Mouse (Mus musculus): ENCODE measurements at regions not wholly inside any gene's neighbourhood (a gene's known extent, or its start where the extent isn't known, plus 50 kb on each side); places are given as distances from the start of the nearest gene placed in this dataset.
A peak's percentile ranks its signal among the peaks of the same experiment; 100 is the strongest.

- DNase-seq: no peak
- WGBS: 70% methylated on average over 7 of the region's 7 CpGs
These were observed 163.7 kb upstream of the Gdf10 start for GRCm38 (mm10) chr14:33759656-33760055.

GRCm38 (mm10) chr14:33763641-33764046, 159.7 kb upstream of the Gdf10 start:
- 66% methylated on average over 3 of the region's 3 CpGs for WGBS
- H3K9me3 ChIP-seq (ENCODE audit: control insufficient read depth, low read length): no peaks in the 10 kb centered on the region
- H3K4me2 ChIP-seq (ENCODE audit: low read length): no peak overlapping the region
- H3K4me1 ChIP-seq (ENCODE audit: control insufficient read depth, insufficient read depth, low read length): no peaks in the 10 kb centered on the region
- H3K27ac ChIP-seq (replicated peaks; ENCODE audit: low read depth, low read length): no peak overlapping the region
- H3K9ac ChIP-seq (replicated peaks; ENCODE audit: low read length): no peak overlapping the region
- no peak for ATAC-seq (ENCODE audit: low FRiP score, low TSS enrichment)
- no peaks in the 10 kb centered on the region for H3K27me3 ChIP-seq (ENCODE audit: control insufficient read depth, insufficient read depth, low read length)
- no peak overlapping the region for H3K4me3 ChIP-seq (replicated peaks; ENCODE audit: low read depth, low read length)
- no peaks in the 10 kb centered on the region for H3K36me3 ChIP-seq (ENCODE audit: control insufficient read depth, insufficient read depth, low read length)
- no peak for DNase-seq

More at GRCm38 (mm10) chr14:33759656-33760055, 163.7 kb upstream of the Gdf10 start:
- ATAC-seq (ENCODE audit: low FRiP score, low TSS enrichment): no peak
- H3K36me3 ChIP-seq (ENCODE audit: control insufficient read depth, insufficient read depth, low read length): no peaks in the 10 kb centered on the region
- no peak overlapping the region for H3K4me3 ChIP-seq (replicated peaks; ENCODE audit: low read depth, low read length)
- H3K4me1 ChIP-seq (ENCODE audit: control insufficient read depth, insufficient read depth, low read length): no peaks in the 10 kb centered on the region
- H3K27me3 ChIP-seq (ENCODE audit: control insufficient read depth, insufficient read depth, low read length): no peaks in the 10 kb centered on the region
- H3K27ac ChIP-seq (replicated peaks; ENCODE audit: low read depth, low read length): no peak overlapping the region
- no peak overlapping the region for H3K4me2 ChIP-seq (ENCODE audit: low read length)
- H3K9me3 ChIP-seq (ENCODE audit: control insufficient read depth, low read length): 0 out of 2 replicates have a peak, but pooled peaks cover 4% of the 10 kb centered on the region
- H3K9ac ChIP-seq (replicated peaks; ENCODE audit: low read length): no peak overlapping the region

GRCm38 (mm10) chr14:33765767-33766166, 157.6 kb upstream of the Gdf10 start:
- 75% methylated on average over 1 of the region's 1 CpGs for WGBS
- Histone ChIP-seq H3K27ac (replicated peaks; ENCODE audit: low read depth, low read length) (no peak overlapping the region), H3K4me1 (ENCODE audit: control insufficient read depth, insufficient read depth, low read length) (no peaks in the 10 kb centered on the region), H3K9me3 (ENCODE audit: control insufficient read depth, low read length) (no peaks in the 10 kb centered on the region), H3K36me3 (ENCODE audit: control insufficient read depth, insufficient read depth, low read length) (no peaks in the 10 kb centered on the region), H3K27me3 (ENCODE audit: control insufficient read depth, insufficient read depth, low read length) (no peaks in the 10 kb centered on the region), H3K4me2 (ENCODE audit: low read length) (no peak overlapping the region), H3K4me3 (replicated peaks; ENCODE audit: low read depth, low read length) (no peak overlapping the region), H3K9ac (replicated peaks; ENCODE audit: low read length) (no peak overlapping the region)
- ATAC-seq (ENCODE audit: low FRiP score, low TSS enrichment) (no peak), DNase-seq (no peak)

- Histone ChIP-seq H3K36me3 (ENCODE audit: control insufficient read depth, insufficient read depth, low read length) (no peaks in the 10 kb centered on the region), H3K27ac (replicated peaks; ENCODE audit: low read depth, low read length) (no peak overlapping the region), H3K4me3 (replicated peaks; ENCODE audit: low read depth, low read length) (no peak overlapping the region), H3K27me3 (ENCODE audit: control insufficient read depth, insufficient read depth, low read length) (no peaks in the 10 kb centered on the region), H3K4me1 (ENCODE audit: control insufficient read depth, insufficient read depth, low read length) (no peaks in the 10 kb centered on the region), H3K4me2 (ENCODE audit: low read length) (no peak overlapping the region), H3K9me3 (ENCODE audit: control insufficient read depth, low read length) (no peaks in the 10 kb centered on the region), H3K9ac (replicated peaks; ENCODE audit: low read length) (no peak overlapping the region)
- 89% methylated on average over 3 of the region's 3 CpGs for WGBS
- no peak for DNase-seq
- no peak for ATAC-seq (ENCODE audit: low FRiP score, low TSS enrichment)
These were observed 151.0 kb upstream of the Gdf10 start for GRCm38 (mm10) chr14:33772374-33772773.

GRCm38 (mm10) chr14:33789556-33789955, 133.8 kb upstream of the Gdf10 start:
- 31% methylated on average over 2 of the region's 2 CpGs for WGBS
- no peak overlapping the region for H3K27ac ChIP-seq (replicated peaks; ENCODE audit: low read depth, low read length)
- H3K27me3 ChIP-seq (ENCODE audit: control insufficient read depth, insufficient read depth, low read length): no peaks in the 10 kb centered on the region
- no peak overlapping the region for H3K4me2 ChIP-seq (ENCODE audit: low read length)
- H3K4me3 ChIP-seq (replicated peaks; ENCODE audit: low read depth, low read length): no peak overlapping the region
- no peak for DNase-seq
- no peak overlapping the region for H3K9ac ChIP-seq (replicated peaks; ENCODE audit: low read length)
- H3K9me3 ChIP-seq (ENCODE audit: control insufficient read depth, low read length): no peaks in the 10 kb centered on the region
- no peaks in the 10 kb centered on the region for H3K36me3 ChIP-seq (ENCODE audit: control insufficient read depth, insufficient read depth, low read length)
- no peaks in the 10 kb centered on the region for H3K4me1 ChIP-seq (ENCODE audit: control insufficient read depth, insufficient read depth, low read length)
- no peak for ATAC-seq (ENCODE audit: low FRiP score, low TSS enrichment)

- no peaks in the 10 kb centered on the region for H3K27me3 ChIP-seq (ENCODE audit: control insufficient read depth, insufficient read depth, low read length)
- 78% methylated on average over 3 of the region's 3 CpGs for WGBS
- H3K9me3 ChIP-seq (ENCODE audit: control insufficient read depth, low read length): no peaks in the 10 kb centered on the region
- H3K4me2 ChIP-seq (ENCODE audit: low read length): no peak overlapping the region
- no peaks in the 10 kb centered on the region for H3K36me3 ChIP-seq (ENCODE audit: control insufficient read depth, insufficient read depth, low read length)
- no peak for ATAC-seq (ENCODE audit: low FRiP score, low TSS enrichment)
- DNase-seq: no peak
- no peak overlapping the region for H3K4me3 ChIP-seq (replicated peaks; ENCODE audit: low read depth, low read length)
- H3K4me1 ChIP-seq (ENCODE audit: control insufficient read depth, insufficient read depth, low read length): no peaks in the 10 kb centered on the region
- no peak overlapping the region for H3K27ac ChIP-seq (replicated peaks; ENCODE audit: low read depth, low read length)
- H3K9ac ChIP-seq (replicated peaks; ENCODE audit: low read length): no peak overlapping the region
These were observed 129.1 kb upstream of the Gdf10 start for GRCm38 (mm10) chr14:33794262-33794661.

GRCm38 (mm10) chr14:33797551-33798303, 125.7 kb upstream of the Gdf10 start:
- no peak overlapping the region for H3K9ac ChIP-seq (replicated peaks; ENCODE audit: low read length)
- H3K4me3 ChIP-seq (replicated peaks; ENCODE audit: low read depth, low read length): no peak overlapping the region
- no peak overlapping the region for H3K4me2 ChIP-seq (ENCODE audit: low read length)
- ATAC-seq (ENCODE audit: low FRiP score, low TSS enrichment) (no peak), DNase-seq (peak; percentile 26)
- no peaks in the 10 kb centered on the region for H3K27me3 ChIP-seq (ENCODE audit: control insufficient read depth, insufficient read depth, low read length)
- WGBS: 76% methylated on average over 15 of the region's 15 CpGs
- no peaks in the 10 kb centered on the region for H3K4me1 ChIP-seq (ENCODE audit: control insufficient read depth, insufficient read depth, low read length)
- H3K27ac ChIP-seq (replicated peaks; ENCODE audit: low read depth, low read length): no peak overlapping the region
- no peaks in the 10 kb centered on the region for H3K9me3 ChIP-seq (ENCODE audit: control insufficient read depth, low read length)
- H3K36me3 ChIP-seq (ENCODE audit: control insufficient read depth, insufficient read depth, low read length): no peaks in the 10 kb centered on the region

- Histone ChIP-seq H3K9ac (replicated peaks; ENCODE audit: low read length) (no peak overlapping the region), H3K27me3 (ENCODE audit: control insufficient read depth, insufficient read depth, low read length) (no peaks in the 10 kb centered on the region), H3K4me2 (ENCODE audit: low read length) (no peak overlapping the region), H3K4me1 (ENCODE audit: control insufficient read depth, insufficient read depth, low read length) (no peaks in the 10 kb centered on the region), H3K9me3 (ENCODE audit: control insufficient read depth, low read length) (no peaks in the 10 kb centered on the region), H3K27ac (replicated peaks; ENCODE audit: low read depth, low read length) (no peak overlapping the region), H3K4me3 (replicated peaks; ENCODE audit: low read depth, low read length) (no peak overlapping the region), H3K36me3 (ENCODE audit: control insufficient read depth, insufficient read depth, low read length) (no peaks in the 10 kb centered on the region)
- WGBS: 92% methylated on average over 3 of the region's 3 CpGs
- no peak for DNase-seq
- no peak for ATAC-seq (ENCODE audit: low FRiP score, low TSS enrichment)
These were observed 119.1 kb upstream of the Gdf10 start for GRCm38 (mm10) chr14:33804321-33804720.

- H3K4me2 ChIP-seq (ENCODE audit: low read length): no peak overlapping the region
- no peak overlapping the region for H3K27ac ChIP-seq (replicated peaks; ENCODE audit: low read depth, low read length)
- DNase-seq (no peak), ATAC-seq (ENCODE audit: low FRiP score, low TSS enrichment) (no peak)
- no peaks in the 10 kb centered on the region for H3K27me3 ChIP-seq (ENCODE audit: control insufficient read depth, insufficient read depth, low read length)
- H3K4me1 ChIP-seq (ENCODE audit: control insufficient read depth, insufficient read depth, low read length): no peaks in the 10 kb centered on the region
- H3K4me3 ChIP-seq (replicated peaks; ENCODE audit: low read depth, low read length): no peak overlapping the region
- no peaks in the 10 kb centered on the region for H3K9me3 ChIP-seq (ENCODE audit: control insufficient read depth, low read length)
- no peak overlapping the region for H3K9ac ChIP-seq (replicated peaks; ENCODE audit: low read length)
- H3K36me3 ChIP-seq (ENCODE audit: control insufficient read depth, insufficient read depth, low read length): no peaks in the 10 kb centered on the region
- WGBS: 50% methylated on average over 6 of the region's 6 CpGs
These were observed 118.7 kb upstream of the Gdf10 start for GRCm38 (mm10) chr14:33804721-33805120.
